Mouse (Mus musculus) thymus, adult 2 months (tissue): ENCODE results near the gene Kmt2d. TPM values are rescaled to one million over a fixed set of nuclear protein-coding genes. Genes with fewer than 3 reads are reported as not detected.
"Not testable (repeated sequence)": the region's sequence is repeated elsewhere in the genome, so short reads cannot be mapped to it uniquely, and the experiment has no call there.

ENCODE experiments used
- DNase-seq: peaks from one replicate; pipeline ENCODE4 v3.0.0; 2021
- H3K27ac ChIP-seq: fragments of 200-500 bp; 2 replicates; pipeline ENCODE4 v1.5.1; 2012; ENCODE audit warnings: low read length, control low read depth; ENCODE audit not compliant: control insufficient read depth, insufficient read depth
- H3K27me3 ChIP-seq: fragments of 200-500 bp; 2 replicates; pipeline ENCODE4 v1.6.1; 2012; ENCODE audit warnings: mild to moderate bottlenecking, low read length, moderate library complexity, mixed read lengths; ENCODE audit not compliant: control insufficient read depth, insufficient read depth
- H3K36me3 ChIP-seq: fragments of 200-500 bp; 2 replicates; pipeline ENCODE4 v1.6.1; 2012; ENCODE audit warnings: mild to moderate bottlenecking, low read length, moderate library complexity; ENCODE audit not compliant: control insufficient read depth, insufficient read depth
- H3K4me1 ChIP-seq: fragments of 200-500 bp; replicated peaks from 2 replicates; pipeline ENCODE4 v1.6.1; 2012; ENCODE audit warnings: low read length; ENCODE audit not compliant: control insufficient read depth, insufficient read depth
- H3K4me3 ChIP-seq: fragments of 200-500 bp; 2 replicates; pipeline ENCODE4 v1.5.1; 2012; ENCODE audit warnings: mild to moderate bottlenecking, low read length, control low read depth, moderate library complexity; ENCODE audit not compliant: control insufficient read depth, insufficient read depth
- CTCF ChIP-seq: fragments of 200-500 bp; IDR thresholded peaks from 2 replicates; pipeline ENCODE4 v1.5.1; 2012; ENCODE audit warnings: mild to moderate bottlenecking, control low read depth, low read length, moderate library complexity, borderline replicate concordance; ENCODE audit not compliant: control insufficient read depth, poor library complexity, insufficient read depth; ENCODE audit errors: extremely low read depth
- POLR2A ChIP-seq: fragments of 200-500 bp; IDR thresholded peaks from 2 replicates; pipeline ENCODE4 v1.6.1; 2012; ENCODE audit warnings: mild to moderate bottlenecking, low read length, control low read depth, moderate library complexity; ENCODE audit not compliant: control insufficient read depth, poor library complexity, insufficient read depth; ENCODE audit errors: extremely low read depth
- WGBS: fragments of 180-500 bp; shearing (Covaris S2); methylation state at CpG from one replicate; pipeline ENCODE4 v1.1.7; 2018; 5-methylcytosine and 5-hydroxymethylcytosine counted together
- polyA plus RNA-seq: library from polyadenylated mRNA; depleted of rRNA; stranded (reverse); fragments of >200 nt; gene quantifications from 2 replicates; pipeline ENCODE4 v1.2.3, GENCODE M21; 2012; rRNA removed

The Kmt2d gene
- polyA plus RNA-seq = 69.1 and 93.4 TPM in 2 replicates

GRCm38 (mm10) chr15:98871070-98871915 is at the start of gene Kmt2d:
Gene Kmt2d, minus strand, starts transcription at chr15:98871204.
- Histone ChIP-seq H3K36me3 (peaks cover 4% of the 10 kb centered on the region), H3K4me3 (peak within 1 kb of the TSS; percentile 98), H3K27me3 (no peaks in the 10 kb centered on the region), H3K27ac (peak within 1 kb of the TSS; percentile 84), H3K4me1 (peaks cover 27% of the 10 kb centered on the region)
- peak; percentile 48 for DNase-seq
- under 1% methylated on average over 82 of the region's 94 CpGs for WGBS
- TF ChIP-seq POLR2A (no peak; the same call in 1 of the 2 replicates), CTCF (0 out of 2 replicates have a peak, but pooled peaks have one; percentile 38)

GRCm38 (mm10) chr15:98918499-98918895 is 47.5 kb upstream of the Kmt2d start:
- WGBS = 14% methylated on average over 8 of the region's 8 CpGs
- H3K27me3 ChIP-seq, DNase-seq, H3K36me3 ChIP-seq: not testable (repeated sequence)
- H3K27ac ChIP-seq = peak overlapping the region; percentile 48; the same call in 1 of the 2 replicates
- H3K4me1 ChIP-seq = peaks cover 18% of the 10 kb centered on the region
- peak overlapping the region; percentile 49 for H3K4me3 ChIP-seq

GRCm38 (mm10) chr15:98917538-98918498 is 46.8 kb upstream of the Kmt2d start, which contains the start of gene Lmbr1l:
Gene Lmbr1l, minus strand, starts transcription at chr15:98918231.
- peak within 1 kb of the TSS; percentile 90 for H3K4me3 ChIP-seq
- WGBS = under 1% methylated on average over 82 of the region's 82 CpGs
- H3K27me3 ChIP-seq = no peaks in the 10 kb centered on the region
- peaks cover 18% of the 10 kb centered on the region for H3K4me1 ChIP-seq
- TF ChIP-seq POLR2A = peak; percentile 45; the same call in 1 of the 2 replicates
- peak; percentile 53; the same call in 1 of the 2 replicates for TF ChIP-seq CTCF
- H3K36me3 ChIP-seq = peaks cover 11% of the 10 kb centered on the region; the same call in 1 of the 2 replicates
- peak; percentile 99 for DNase-seq
- H3K27ac ChIP-seq = peak within 1 kb of the TSS; percentile 70

GRCm38 (mm10) chr15:98917091-98917490 is 46.1 kb upstream of the Kmt2d start:
- Histone ChIP-seq H3K36me3 (peaks cover 17% of the 10 kb centered on the region), H3K4me1 (peaks cover 18% of the 10 kb centered on the region), H3K27me3 (no peaks in the 10 kb centered on the region), H3K4me3 (peak overlapping the region; percentile 90), H3K27ac (peak overlapping the region; percentile 23; the same call in 1 of the 2 replicates)
- no peak for DNase-seq
- WGBS = under 1% methylated on average over 14 of the region's 14 CpGs
- TF ChIP-seq CTCF = no peak
- TF ChIP-seq POLR2A = no peak

GRCm38 (mm10) chr15:98916016-98916415 is 45.0 kb upstream of the Kmt2d start:
- no peaks in the 10 kb centered on the region for H3K27me3 ChIP-seq

GRCm38 (mm10) chr15:98914903-98915302 is 43.9 kb upstream of the Kmt2d start:
- TF ChIP-seq POLR2A (no peak), CTCF (no peak)
- Histone ChIP-seq H3K4me1 (peaks cover 18% of the 10 kb centered on the region), H3K36me3 (peaks cover 36% of the 10 kb centered on the region), H3K27ac (no peak overlapping the region), H3K27me3 (no peaks in the 10 kb centered on the region), H3K4me3 (no peak overlapping the region)
- 92% methylated on average over 6 of the region's 6 CpGs for WGBS
- DNase-seq = peak; percentile 25

More at GRCm38 (mm10) chr15:98916016-98916415, 45.0 kb upstream of the Kmt2d start:
- Histone ChIP-seq H3K4me1 (peaks cover 18% of the 10 kb centered on the region), H3K36me3 (peaks cover 28% of the 10 kb centered on the region), H3K27ac (no peak overlapping the region), H3K4me3 (no peak overlapping the region)
- DNase-seq = no peak
- WGBS = 97% methylated on average over 4 of the region's 4 CpGs
- TF ChIP-seq POLR2A (no peak), CTCF (no peak)
